Mouse (Mus musculus): ENCODE data around the gene Gm8206. TPM values are rescaled to one million over a fixed set of nuclear protein-coding genes. Genes with fewer than 3 reads are reported as not detected.

Gm8206 gene
- polyA plus RNA-seq, 1 experiment from 2014 or later = 7.0 TPM

Other genes with a start within 250 kb of the Gm8206 start
- gene Gm8237, start 213.6 kb downstream of the Gm8206 start, polyA plus RNA-seq (2014; fragmentation: Nextera tagmentation; extraction: Ambion mirVana) = 0.74 and 1.4 TPM in 2 replicates
- gene Gm3248, start 132.2 kb downstream of the Gm8206 start, polyA plus RNA-seq (2014; fragmentation: Nextera tagmentation; extraction: Ambion mirVana) = 3.6 and 5.1 TPM in 2 replicates
- gene Gm3453, start 114.8 kb downstream of the Gm8206 start, polyA plus RNA-seq (2014; fragmentation: Nextera tagmentation; extraction: Ambion mirVana) = not detected in 2 replicates
- not detected in 2 replicates for gene Gm6337, start 35.7 kb downstream of the Gm8206 start, polyA plus RNA-seq (2014; fragmentation: Nextera tagmentation; extraction: Ambion mirVana)
- 5.6 and 6.3 TPM in 2 replicates for gene Gm3468, start 14.7 kb upstream of the Gm8206 start, polyA plus RNA-seq (2014; fragmentation: Nextera tagmentation; extraction: Ambion mirVana)
- gene Gm3476, start 31.9 kb upstream of the Gm8206 start, polyA plus RNA-seq (2014; fragmentation: Nextera tagmentation; extraction: Ambion mirVana) = not detected in 2 replicates
- gene Gm21560, start 125.3 kb upstream of the Gm8206 start, polyA plus RNA-seq (2014; fragmentation: Nextera tagmentation; extraction: Ambion mirVana) = not detected in 2 replicates
- gene Gm3411, start 193.3 kb upstream of the Gm8206 start, polyA plus RNA-seq (2014; fragmentation: Nextera tagmentation; extraction: Ambion mirVana) = 8.0 and 8.8 TPM in 2 replicates
- not detected in 2 replicates for gene Gm21103, start 210.9 kb upstream of the Gm8206 start, polyA plus RNA-seq (2014; fragmentation: Nextera tagmentation; extraction: Ambion mirVana)
- gene Gm3618, start 249.7 kb upstream of the Gm8206 start, polyA plus RNA-seq (2014; fragmentation: Nextera tagmentation; extraction: Ambion mirVana) = not detected in 2 replicates